10 mouse cellular contexts compared by ENCODE assay signal in genomic region chr16:8686871-8687535, GRCm38 (mm10). TPM values are rescaled to one million over a fixed set of nuclear protein-coding genes. Genes with fewer than 3 reads are reported as not detected.
DNase-seq lines count a peak whose midpoint lies in the region; ATAC-seq and TF ChIP-seq lines count a peak whose summit lies in the region.
"Had no signal": no experiment of that assay in that cellular context is flagged by ENCODE, and none has a peak within 500 bp of the region (broad histone marks: within the 10 kb centered on the region; RNA-seq: fewer than 3 reads in every experiment).

No protein-coding gene starts in this region.

- no peak overlapping the region for H3K9ac ChIP-seq in heart, adult 2 months (ENCODE audit: low read depth, low read length)
- no peak overlapping the region; the same call in 1 of the 2 replicates for H3K9ac ChIP-seq in heart, postnatal 0 days (replicated peaks; ENCODE audit: low read depth, low read length)
- H3K9ac ChIP-seq: embryonic facial prominence, embryonic 12.5 days had no signal

- H3K27ac ChIP-seq in heart, adult 2 months: no peak overlapping the region
- H3K27ac ChIP-seq in heart, postnatal 0 days (ENCODE audit: low read depth): 0 out of 2 replicates have a peak overlapping the region, but pooled peaks have one; percentile 12
- H3K27ac ChIP-seq: embryonic facial prominence, embryonic 12.5 days had no signal

- intact Hi-C loops in heart, adult 2 months (cut with DNase I): loop anchor here (1.0 to 2.0 kb wide), 2 partner anchors 82 to 182 kb away; no protein-coding TSS in a partner anchor

- H3K79me2 ChIP-seq in heart, adult 2 months (replicated peaks; ENCODE audit: control insufficient read depth, insufficient read depth, low read length): no peaks in the 10 kb centered on the region

- no peak overlapping the region for H3K4me2 ChIP-seq in heart, postnatal 0 days (ENCODE audit: low read depth, low read length)
- H3K4me2 ChIP-seq: embryonic facial prominence, embryonic 12.5 days had no signal

- no peak for TF ChIP-seq POLR2A in heart, adult 2 months (IDR thresholded peaks at IDR 0.05; ENCODE audit: insufficient read depth, low read depth, low read length)

- peak; percentile 49 for ATAC-seq in heart, postnatal 0 days (ENCODE audit: insufficient read depth, low read depth)
- peak; percentile 89 for ATAC-seq in megakaryocyte-erythroid progenitor cell, adult 5-6 weeks (replicated peaks; ENCODE audit: low FRiP score, low TSS enrichment, poor library complexity, severe bottlenecking)

- no peak overlapping the region for H3K4me3 ChIP-seq in heart, adult 2 months
- H3K4me3 ChIP-seq in heart, postnatal 0 days (ENCODE audit: low read depth, low read length): no peak overlapping the region
- H3K4me3 ChIP-seq: embryonic facial prominence, embryonic 12.5 days had no signal

- H3K9me3 ChIP-seq in heart, postnatal 0 days (replicated peaks; ENCODE audit: control insufficient read depth, low read length): no peaks in the 10 kb centered on the region
- H3K9me3 ChIP-seq: embryonic facial prominence, embryonic 12.5 days had no signal

- TF ChIP-seq CTCF in heart, adult 2 months (IDR thresholded peaks at IDR 0.05): no peak
- no peak for TF ChIP-seq CTCF in heart, postnatal 0 days (IDR thresholded peaks at IDR 0.05; ENCODE audit: low read depth)

- DNase-seq in heart, adult 2 months: peak; percentile 46 to 49
- DNase-seq in heart, adult 9 months (ENCODE audit: low spot score in 2 of 2): no peak
- DNase-seq in c-Kit-negative CD71-positive TER-119-positive erythroid progenitor cells, embryonic 14.5 days (ENCODE audit: low read depth, low spot score): peak; percentile 86
- DNase-seq in heart, postnatal 0 days (ENCODE audit: low spot score): no peak
- DNase-seq in ovary, postnatal 36 days (ENCODE audit: low spot score): no peak
- DNase-seq in thymus, postnatal 10 days (ENCODE audit: low spot score in 2 of 2): no peak
- no peak for DNase-seq in layer of hippocampus, postnatal 14 days (ENCODE audit: low spot score in 2 of 2)

- no peaks in the 10 kb centered on the region for H3K36me3 ChIP-seq in heart, adult 2 months (ENCODE audit: control insufficient read depth, insufficient read depth, low read length)
- H3K36me3 ChIP-seq in heart, postnatal 0 days (replicated peaks; ENCODE audit: control insufficient read depth, insufficient read depth, low read length): peaks cover 30% of the 10 kb centered on the region

- no peaks in the 10 kb centered on the region for H3K27me3 ChIP-seq in heart, adult 2 months (ENCODE audit: control insufficient read depth, insufficient read depth, low read length)
- H3K27me3 ChIP-seq in heart, postnatal 0 days (ENCODE audit: control insufficient read depth, insufficient read depth, low read length): no peaks in the 10 kb centered on the region
- H3K27me3 ChIP-seq: embryonic facial prominence, embryonic 12.5 days had no signal

- H3K4me1 ChIP-seq in heart, adult 2 months (ENCODE audit: control insufficient read depth, insufficient read depth, low read length): no peaks in the 10 kb centered on the region
- H3K4me1 ChIP-seq in heart, postnatal 0 days (ENCODE audit: control insufficient read depth, insufficient read depth): no peaks in the 10 kb centered on the region
- H3K4me1 ChIP-seq: embryonic facial prominence, embryonic 12.5 days had no signal

- no peak for TF ChIP-seq EP300 in heart, adult 2 months (IDR thresholded peaks at IDR 0.05; ENCODE audit: insufficient read depth, low read depth, low read length)
- TF ChIP-seq EP300 in heart, postnatal 0 days (IDR thresholded peaks at IDR 0.05; ENCODE audit: low read depth): no peak

- WGBS in heart, adult 2 months: 53% methylated on average over 11 of the region's 11 CpGs
- WGBS in heart, postnatal 0 days: 38% methylated on average over 11 of the region's 11 CpGs

RNA-seq across cellular contexts. Expression of gene Gm5767, which starts 6.4 kb away (rescaled TPM):
- total RNA-seq in heart, adult 2 months (2021): not detected
- 0.39 TPM in 1 of 2 replicates, not detected in the other for polyA plus RNA-seq in heart, adult 2 months (2012; rRNA removed)
- not detected in 2 replicates for total RNA-seq in heart, postnatal 0 days (2014; rRNA removed; ENCODE audit: low replicate concordance)
- not detected in 2 replicates for polyA plus RNA-seq in heart, postnatal 0 days (2015; fragmentation: Nextera tagmentation; extraction: Ambion mirVana)
- not detected in 2 replicates for total RNA-seq in megakaryocyte-erythroid progenitor cell, adult 5-6 weeks (2014; fragmentation: Nextera tagmentation)
- total RNA-seq in megakaryocyte-erythroid progenitor cell, adult 5-6 weeks (2017): not detected in 2 replicates
- not detected for total RNA-seq in layer of hippocampus, postnatal 14 days (2021)
- total RNA-seq: layer of hippocampus, adult 8-10 months had no signal
- polyA plus RNA-seq: embryonic facial prominence, embryonic 12.5 days had no signal

RNA-seq across cellular contexts. Expression of gene Carhsp1, which starts 15.0 kb away (rescaled TPM):
- total RNA-seq in heart, adult 2 months (2021): 10 to 100 TPM; 15.2 to 18.3 TPM
- 27.1 and 30.5 TPM in 2 replicates for polyA plus RNA-seq in heart, adult 2 months (2012; rRNA removed)
- total RNA-seq in heart, postnatal 0 days (2014; rRNA removed; ENCODE audit: low replicate concordance): 71.6 and 76.6 TPM in 2 replicates
- polyA plus RNA-seq in heart, postnatal 0 days (2015; fragmentation: Nextera tagmentation; extraction: Ambion mirVana): 42.7 TPM in 2 replicates
- total RNA-seq in megakaryocyte-erythroid progenitor cell, adult 5-6 weeks (2014; fragmentation: Nextera tagmentation): 28.8 and 32.5 TPM in 2 replicates
- total RNA-seq in megakaryocyte-erythroid progenitor cell, adult 5-6 weeks (2017): 18.5 and 23.8 TPM in 2 replicates
- total RNA-seq in layer of hippocampus, postnatal 14 days (2021): 10 to 100 TPM; 23.2 to 23.8 TPM

RNA-seq across cellular contexts. Expression of gene Tmem186, which starts 49.5 kb away (rescaled TPM):
- 10 to 100 TPM; 17.2 to 19.1 TPM for total RNA-seq in heart, adult 2 months (2021)
- 13.7 and 20.0 TPM in 2 replicates for polyA plus RNA-seq in heart, adult 2 months (2012; rRNA removed)
- 14.3 and 21.8 TPM in 2 replicates for total RNA-seq in heart, postnatal 0 days (2014; rRNA removed; ENCODE audit: low replicate concordance)
- 13.8 and 14.8 TPM in 2 replicates for polyA plus RNA-seq in heart, postnatal 0 days (2015; fragmentation: Nextera tagmentation; extraction: Ambion mirVana)
- 17.2 and 18.1 TPM in 2 replicates for total RNA-seq in megakaryocyte-erythroid progenitor cell, adult 5-6 weeks (2014; fragmentation: Nextera tagmentation)
- total RNA-seq in megakaryocyte-erythroid progenitor cell, adult 5-6 weeks (2017): 12.5 and 22.9 TPM in 2 replicates
- 10 to 100 TPM; 10.6 to 11.5 TPM for total RNA-seq in layer of hippocampus, postnatal 14 days (2021)

RNA-seq across cellular contexts. Expression of gene Pmm2, which starts 49.5 kb away (rescaled TPM):
- 10 to 100 TPM; 28.8 to 29.1 TPM for total RNA-seq in heart, adult 2 months (2021)
- 38.8 and 50.2 TPM in 2 replicates for polyA plus RNA-seq in heart, adult 2 months (2012; rRNA removed)
- total RNA-seq in heart, postnatal 0 days (2014; rRNA removed; ENCODE audit: low replicate concordance): 26.2 and 26.8 TPM in 2 replicates
- 34.4 and 36.6 TPM in 2 replicates for polyA plus RNA-seq in heart, postnatal 0 days (2015; fragmentation: Nextera tagmentation; extraction: Ambion mirVana)
- 54.8 and 74.7 TPM in 2 replicates for total RNA-seq in megakaryocyte-erythroid progenitor cell, adult 5-6 weeks (2014; fragmentation: Nextera tagmentation)
- 51.1 and 56.8 TPM in 2 replicates for total RNA-seq in megakaryocyte-erythroid progenitor cell, adult 5-6 weeks (2017)
- 10 to 100 TPM; 31.9 to 34.5 TPM for total RNA-seq in layer of hippocampus, postnatal 14 days (2021)

Comparison
In these comparisons a context has a peak if more than half of its experiments do, and no peak if none do; other contexts are left out.
1. DNase-seq: peak in heart, adult 2 months (2 of 2) and c-Kit-negative CD71-positive TER-119-positive erythroid progenitor cells, embryonic 14.5 days (single experiment); none in heart, adult 9 months (0 of 2), heart, postnatal 0 days (single experiment), ovary, postnatal 36 days (single experiment), thymus, postnatal 10 days (0 of 2) and layer of hippocampus, postnatal 14 days (0 of 2).